Mouse (Mus musculus): ENCODE data around the gene Rplp1.

DNA sequence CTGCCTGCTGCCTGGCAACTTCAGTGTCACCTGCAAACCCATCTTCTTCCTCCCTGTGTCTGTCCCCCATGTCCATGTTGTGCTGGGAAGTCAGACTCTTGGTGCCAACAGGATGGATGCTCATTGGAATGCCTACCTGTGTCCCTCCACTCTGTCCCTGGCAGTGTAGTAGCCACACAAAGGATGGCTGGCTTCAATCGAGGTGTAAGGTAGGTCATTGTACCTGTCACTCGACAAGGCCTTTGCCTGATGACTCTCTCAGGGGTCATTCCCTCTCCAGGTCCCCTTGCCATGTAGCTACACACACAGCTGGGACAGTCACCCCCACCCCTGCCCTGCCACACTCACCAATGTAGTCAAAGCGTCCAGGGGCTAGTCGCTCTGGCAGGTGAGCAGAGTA, 46.8 kb upstream of the Rplp1 start:
- TF ChIP-seq CTCF (IDR thresholded peaks at IDR 0.05; ENCODE audit: low read depth, low read length) (no peak), POLR2A (IDR thresholded peaks at IDR 0.05; ENCODE audit: extremely low read depth, insufficient read depth, low read length) (no peak)

Measured in liver, adult 2 months (tissue).